Mouse (Mus musculus): ENCODE results near the gene Afp.

DNA sequence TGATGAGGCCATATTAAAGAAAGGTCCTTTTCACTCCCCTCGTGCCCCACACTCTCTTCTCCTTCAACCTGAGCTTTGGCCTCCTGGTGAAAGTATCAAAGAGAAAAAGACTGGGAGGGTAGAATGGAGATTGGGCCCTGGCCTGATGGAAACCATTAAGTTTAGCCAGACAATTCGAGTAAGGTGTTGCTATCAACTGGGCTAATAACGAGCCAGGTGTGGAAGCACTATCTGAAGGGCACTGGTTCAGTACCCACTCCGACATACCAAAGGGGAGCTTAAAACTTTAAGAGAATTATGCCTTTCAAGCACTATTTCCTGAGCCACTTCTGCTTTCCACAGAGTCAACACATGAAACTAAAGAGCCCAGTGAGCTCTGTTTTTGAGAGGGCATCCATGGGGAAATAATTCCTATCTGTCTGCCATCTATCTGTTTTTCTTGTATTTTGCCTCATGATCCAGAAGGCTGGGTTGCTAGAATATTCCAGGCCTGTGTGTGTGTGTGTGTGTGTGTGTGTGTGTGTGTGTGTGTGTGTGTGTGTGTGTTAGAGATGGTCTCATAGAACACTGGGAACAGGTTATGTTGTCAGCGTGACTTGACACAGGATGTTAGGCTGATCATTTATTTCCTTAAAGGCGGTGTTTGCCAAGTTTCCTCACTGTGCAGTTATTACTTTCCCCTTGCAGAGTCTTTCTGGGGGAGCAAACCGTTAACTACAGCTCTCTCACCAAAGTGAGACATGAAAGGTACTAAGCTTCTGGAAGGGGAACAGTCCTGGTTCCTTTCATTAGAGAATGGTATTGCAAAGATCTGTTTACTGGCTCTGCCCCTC is 13.0 kb upstream of the Afp start:
- TF ChIP-seq CTCF (IDR thresholded peaks at IDR 0.05; ENCODE audit: extremely low read depth, insufficient read length, insufficient replicate concordance, low read depth, low read length) (no peak), POLR2A (IDR thresholded peaks at IDR 0.05; ENCODE audit: low read depth, low read length) (no peak)

Measured in small intestine, adult 2 months (tissue).